7 mouse cellular contexts compared by ENCODE assay signal in genomic region chr11:20896277-20897123, GRCm38 (mm10).
DNase-seq lines count a peak whose midpoint lies in the region; ATAC-seq and TF ChIP-seq lines count a peak whose summit lies in the region.

No protein-coding gene starts in this region.

- H3ac ChIP-seq in myocyte (ENCODE audit: control insufficient read depth, insufficient read length): no peak overlapping the region

- DNase-seq in NIH3T3 (ENCODE audit: low read depth): peak; percentile 96
- peak; percentile 73 to 77 for DNase-seq in adrenal gland, postnatal 36 days
- DNase-seq in embryo, embryonic 10 days (ENCODE audit: low spot score): no peak
- no peak for DNase-seq in left cerebral cortex, postnatal 14 days (ENCODE audit: low spot score in 2 of 2)

- H3K36me3 ChIP-seq in heart, embryonic 14.5 days (ENCODE audit: control insufficient read depth, insufficient read depth, low read length): no peaks in the 10 kb centered on the region
- no peaks in the 10 kb centered on the region for H3K36me3 ChIP-seq in limb, embryonic 15.5 days
- H3K36me3 ChIP-seq in myocyte (ENCODE audit: control insufficient read depth, insufficient read depth): no peaks in the 10 kb centered on the region

- H3K9me3 ChIP-seq in heart, embryonic 14.5 days (ENCODE audit: control insufficient read depth, low read length): no peaks in the 10 kb centered on the region
- H3K9me3 ChIP-seq in limb, embryonic 15.5 days: no peaks in the 10 kb centered on the region

- H3K4me1 ChIP-seq in heart, embryonic 14.5 days (ENCODE audit: control insufficient read depth in 2 of 2, insufficient read depth in 2 of 2, low read length in 2 of 2): peaks cover 24 to 26% of the 10 kb centered on the region in 2 experiments
- peaks cover 30% of the 10 kb centered on the region for H3K4me1 ChIP-seq in limb, embryonic 15.5 days

- peak; percentile 83 for ATAC-seq in heart, embryonic 14.5 days (ENCODE audit: insufficient number of reproducible peaks, insufficient read depth, low FRiP score, low read depth)
- ATAC-seq in limb, embryonic 15.5 days (ENCODE audit: insufficient number of reproducible peaks, low FRiP score, low TSS enrichment, low read depth): peak; percentile 77

- no peaks in the 10 kb centered on the region for H3K27me3 ChIP-seq in heart, embryonic 14.5 days (ENCODE audit: control insufficient read depth, insufficient read depth, low read length)
- no peaks in the 10 kb centered on the region for H3K27me3 ChIP-seq in limb, embryonic 15.5 days
- H3K27me3 ChIP-seq in myocyte (ENCODE audit: control insufficient read depth, insufficient read depth, insufficient read length): peaks cover 40% of the 10 kb centered on the region

- TF ChIP-seq POLR2A in myocyte (IDR thresholded peaks at IDR 0.05; ENCODE audit: insufficient read length, low read depth): no peak

- H3K4me3 ChIP-seq in heart, embryonic 14.5 days (ENCODE audit: control insufficient read depth in 1 of 2, insufficient read depth in 1 of 2, low read depth in 1 of 2, low read length in 2 of 2): no peak overlapping the region
- no peak overlapping the region for H3K4me3 ChIP-seq in limb, embryonic 15.5 days
- no peak overlapping the region for H3K4me3 ChIP-seq in myocyte

- WGBS in heart, embryonic 14.5 days: 8% methylated on average over 11 of the region's 11 CpGs
- WGBS in limb, embryonic 15.5 days: 39% methylated on average over 11 of the region's 11 CpGs

- intact Hi-C loops in left cerebral cortex, postnatal 14 days (cut with DNase I): no loop called here

- no peaks in the 10 kb centered on the region for H3K79me2 ChIP-seq in myocyte (ENCODE audit: control insufficient read depth, insufficient read depth)

- peak overlapping the region; percentile 37 for H3K4me2 ChIP-seq in heart, embryonic 14.5 days (ENCODE audit: low read length)
- no peak overlapping the region for H3K4me2 ChIP-seq in limb, embryonic 15.5 days
- H3K4me2 ChIP-seq in myocyte (ENCODE audit: low read depth): peak overlapping the region; percentile 48

- H3K27ac ChIP-seq in heart, embryonic 14.5 days (replicated peaks in 1 of 2; ENCODE audit: control insufficient read depth in 1 of 2, insufficient read depth in 1 of 2, low read depth in 2 of 2, low read length in 2 of 2): peak overlapping the region; percentile 81 to 88
- peak overlapping the region; percentile 66 for H3K27ac ChIP-seq in limb, embryonic 15.5 days

- no peak overlapping the region for H3K9ac ChIP-seq in heart, embryonic 14.5 days (ENCODE audit: low read length)
- no peak overlapping the region for H3K9ac ChIP-seq in limb, embryonic 15.5 days

TF ChIP-seq in myocyte, 11 proteins besides CTCF, POLR2A, EP300 and RAD21:
- TF ChIP-seq TCF12 (IDR thresholded peaks at IDR 0.05; ENCODE audit: insufficient read depth, poor library complexity, severe bottlenecking): peak; percentile 36
- TF ChIP-seq POLR2AphosphoS2 (IDR thresholded peaks at IDR 0.05; ENCODE audit: insufficient read length, low read depth): no peak
- no peak for TF ChIP-seq MYOG (IDR thresholded peaks at IDR 0.05; ENCODE audit: control insufficient read depth in 1 of 3, insufficient read depth in 1 of 3, insufficient read length in 2 of 3, low read depth in 2 of 3)
- TF ChIP-seq CEBPB (IDR thresholded peaks at IDR 0.05; ENCODE audit: insufficient read depth, poor library complexity, severe bottlenecking): 0 out of 2 replicates have a peak, but pooled peaks have one; percentile 27
- TF ChIP-seq MYOD1 (IDR thresholded peaks at IDR 0.05; ENCODE audit: control insufficient read depth in 1 of 3, insufficient read length in 2 of 3, low read depth in 2 of 3): peak in 1 of 3 experiments; percentile 22
- no peak for TF ChIP-seq SRF (IDR thresholded peaks at IDR 0.05; ENCODE audit: control insufficient read depth, insufficient read length, low read depth)
- TF ChIP-seq E2F4 (IDR thresholded peaks at IDR 0.05; ENCODE audit: insufficient read depth): no peak
- TF ChIP-seq TCF3 (IDR thresholded peaks at IDR 0.05; ENCODE audit: insufficient read length, low read depth): no peak
- TF ChIP-seq REST (IDR thresholded peaks at IDR 0.05; ENCODE audit: insufficient read depth, insufficient read length): no peak
- TF ChIP-seq MAX (IDR thresholded peaks at IDR 0.05; ENCODE audit: low read depth): no peak
- TF ChIP-seq USF1 (IDR thresholded peaks at IDR 0.05; ENCODE audit: low read depth): no peak

Comparison
In these comparisons a context has a peak if more than half of its experiments do, and no peak if none do; other contexts are left out.
1. DNase-seq: peak in NIH3T3 (single experiment) and adrenal gland, postnatal 36 days (2 of 2); none in embryo, embryonic 10 days (single experiment) and left cerebral cortex, postnatal 14 days (0 of 2).